Mouse (Mus musculus) layer of hippocampus, adult 11-12 months (tissue): ENCODE measurements at regions not wholly inside any gene's neighbourhood (a gene's known extent, or its start where the extent isn't known, plus 50 kb on each side); places are given as distances from the start of the nearest gene placed in this dataset.

Experiments used
- DNase-seq: peaks from one replicate; pipeline ENCODE4 v3.0.0; 2022; ENCODE audit warnings: low spot score

GRCm38 (mm10) chr12:65593559-65593958 lies 368.2 kb downstream of the Wdr20rt start:
- no peak for DNase-seq

GRCm38 (mm10) chr12:65594075-65594474 lies 368.8 kb downstream of the Wdr20rt start:
- no peak for DNase-seq

- DNase-seq = no peak
Observed at GRCm38 (mm10) chr12:65644232-65644631, 418.9 kb downstream of the Wdr20rt start.

GRCm38 (mm10) chr12:65656772-65657171 lies 431.5 kb downstream of the Wdr20rt start:
- DNase-seq = no peak

- no peak for DNase-seq
Observed at GRCm38 (mm10) chr12:65671673-65672072, 446.4 kb downstream of the Wdr20rt start.

- DNase-seq = no peak
Observed at GRCm38 (mm10) chr12:65673193-65673592, 447.9 kb downstream of the Wdr20rt start.

GRCm38 (mm10) chr12:65674916-65675660 lies 449.8 kb downstream of the Wdr20rt start:
- DNase-seq = no peak

- no peak for DNase-seq
Observed at GRCm38 (mm10) chr12:65680335-65680734, 455.0 kb downstream of the Wdr20rt start.

GRCm38 (mm10) chr12:65681826-65682225 lies 456.5 kb downstream of the Wdr20rt start:
- DNase-seq = no peak

- no peak for DNase-seq
Observed at GRCm38 (mm10) chr12:65704985-65705384, 479.7 kb downstream of the Wdr20rt start.

- DNase-seq = no peak
Observed at GRCm38 (mm10) chr12:65712304-65712703, 487.0 kb downstream of the Wdr20rt start.
